Mouse (Mus musculus): ENCODE results near the gene Hmgb1.

DNA sequence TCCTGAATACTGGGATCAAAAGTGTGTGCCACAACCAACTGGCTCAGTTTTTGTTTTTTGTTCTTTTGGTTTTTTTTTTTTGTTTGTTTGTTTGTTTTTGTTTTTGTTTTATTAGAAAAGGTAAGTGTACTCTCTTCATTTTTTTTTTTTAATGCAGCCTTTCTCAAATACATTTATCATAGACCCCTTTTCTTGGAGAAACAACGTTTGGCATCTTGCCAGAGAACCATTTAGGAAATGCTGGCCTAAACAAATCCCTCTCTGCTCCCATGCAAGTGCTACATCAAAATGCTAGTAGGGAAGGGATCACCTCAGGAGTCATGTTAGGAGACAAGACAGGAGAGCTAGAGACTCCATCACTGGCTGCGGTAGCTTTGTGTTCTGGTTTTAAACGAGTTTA lies 76.7 kb downstream of the Hmgb1 start:
- no peak for TF ChIP-seq CTCF (IDR thresholded peaks at IDR 0.05; ENCODE audit: extremely low read depth, insufficient read depth, low read length)
- TF ChIP-seq POLR2A (IDR thresholded peaks at IDR 0.05; ENCODE audit: extremely low read depth, insufficient read depth, low read length), result no peak
